ENCODE assay signal across 15 mouse cellular contexts in genomic region chr19:12484210-12484609, GRCm38 (mm10). TPM values are rescaled to one million over a fixed set of nuclear protein-coding genes. Genes with fewer than 3 reads are reported as not detected.
DNase-seq lines count a peak whose midpoint lies in the region; ATAC-seq and TF ChIP-seq lines count a peak whose summit lies in the region.
"Had no signal": no experiment of that assay in that cellular context is flagged by ENCODE, and none has a peak within 500 bp of the region (broad histone marks: within the 10 kb centered on the region; RNA-seq: fewer than 3 reads in every experiment).

No protein-coding gene starts in this region.

- no peak for DNase-seq in gastrocnemius, adult 2 months
- no peak for DNase-seq in gastrocnemius, postnatal 14 days
- peak; percentile 92 for DNase-seq in liver, adult 2 months (ENCODE audit: extremely low read depth, low read depth, low spot score)
- peak; percentile 98 for DNase-seq in adipocyte (ENCODE audit: low spot score)
- no peak for DNase-seq in kidney, postnatal 0 days (ENCODE audit: low spot score)
- DNase-seq in right cerebral cortex, postnatal 36 days (ENCODE audit: low spot score in 2 of 2), result no peak
- DNase-seq in spleen, postnatal 10 days (ENCODE audit: low spot score in 2 of 2), result no peak
- DNase-seq: adrenal gland, postnatal 25 days; B cell, adult 2 months; cerebellum, adult 9-10 months; thymus, postnatal 14 days had no signal

- H3K79me2 ChIP-seq in liver, adult 2 months (ENCODE audit: control insufficient read depth, insufficient read depth, low read length), result no peaks in the 10 kb centered on the region

- no peak for TF ChIP-seq CTCF in gastrocnemius, adult 2 months (IDR thresholded peaks at IDR 0.05)
- no peak for TF ChIP-seq CTCF in liver, adult 2 months (IDR thresholded peaks at IDR 0.05; ENCODE audit: low read depth, low read length)
- TF ChIP-seq CTCF in kidney, postnatal 0 days (IDR thresholded peaks at IDR 0.05; ENCODE audit: low read depth), result no peak

- H3K9ac ChIP-seq in liver, adult 2 months (ENCODE audit: low read depth, low read length), result no peak overlapping the region
- H3K9ac ChIP-seq in liver, embryonic 12.5 days, result no peak overlapping the region
- H3K9ac ChIP-seq in kidney, postnatal 0 days (ENCODE audit: low read depth, low read length), result no peak overlapping the region
- H3K9ac ChIP-seq: limb, embryonic 12.5 days had no signal

- 0 out of 2 replicates have a peak, but pooled peaks cover 7% of the 10 kb centered on the region for H3K36me3 ChIP-seq in liver, adult 2 months (ENCODE audit: control insufficient read depth, insufficient read depth, low read length)
- 0 out of 2 replicates have a peak, but pooled peaks cover 2% of the 10 kb centered on the region for H3K36me3 ChIP-seq in liver, embryonic 12.5 days
- H3K36me3 ChIP-seq in kidney, postnatal 0 days (ENCODE audit: insufficient read depth, low read length), result no peaks in the 10 kb centered on the region; the same call in 1 of the 2 replicates

- H3K27me3 ChIP-seq in liver, adult 2 months (ENCODE audit: control insufficient read depth, insufficient read depth, low read length), result no peaks in the 10 kb centered on the region
- H3K27me3 ChIP-seq in liver, embryonic 12.5 days (replicated peaks), result no peaks in the 10 kb centered on the region
- H3K27me3 ChIP-seq in kidney, postnatal 0 days (ENCODE audit: insufficient read depth, low read length), result no peaks in the 10 kb centered on the region
- H3K27me3 ChIP-seq: limb, embryonic 12.5 days had no signal

- H3K9me3 ChIP-seq in liver, embryonic 12.5 days (replicated peaks), result no peaks in the 10 kb centered on the region
- no peaks in the 10 kb centered on the region for H3K9me3 ChIP-seq in kidney, postnatal 0 days (replicated peaks; ENCODE audit: low read length)
- H3K9me3 ChIP-seq: limb, embryonic 12.5 days had no signal

- 8% methylated on average over 4 of the region's 4 CpGs for WGBS in liver, adult 2 months
- 50% methylated on average over 4 of the region's 4 CpGs for WGBS in liver, embryonic 12.5 days (ENCODE audit: insufficient replicate concordance)
- WGBS in kidney, postnatal 0 days, result 52% methylated on average over 4 of the region's 4 CpGs

- no peak for TF ChIP-seq POLR2A in liver, adult 2 months (IDR thresholded peaks at IDR 0.05; ENCODE audit: extremely low read depth, insufficient read depth, low read length)

- peak overlapping the region; percentile 77 for H3K27ac ChIP-seq in gastrocnemius, adult 2 months
- peak overlapping the region; percentile 61 for H3K27ac ChIP-seq in liver, adult 2 months (replicated peaks; ENCODE audit: insufficient read depth, low read depth, low read length)
- no peak overlapping the region for H3K27ac ChIP-seq in liver, embryonic 12.5 days
- H3K27ac ChIP-seq in kidney, postnatal 0 days, result peak overlapping the region; percentile 68
- H3K27ac ChIP-seq: limb, embryonic 12.5 days had no signal

- no peak overlapping the region for H3K4me2 ChIP-seq in liver, embryonic 12.5 days
- no peak overlapping the region for H3K4me2 ChIP-seq in kidney, postnatal 0 days (ENCODE audit: low read length)
- H3K4me2 ChIP-seq: limb, embryonic 12.5 days had no signal

- intact Hi-C loops in gastrocnemius, adult 2 months (cut with DNase I), result no loop called here
- intact Hi-C loops in gastrocnemius, postnatal 14 days (cut with DNase I; ENCODE audit: low total_unique reads), result no loop called here

- no peak for ATAC-seq in liver, embryonic 12.5 days
- ATAC-seq in kidney, postnatal 0 days (replicated peaks; ENCODE audit: low FRiP score, low read depth), result no peak

- no peak overlapping the region for H3K4me3 ChIP-seq in gastrocnemius, adult 2 months
- no peak overlapping the region for H3K4me3 ChIP-seq in liver, adult 2 months (ENCODE audit: insufficient read depth, low read depth, low read length)
- no peak overlapping the region for H3K4me3 ChIP-seq in liver, embryonic 12.5 days
- no peak overlapping the region for H3K4me3 ChIP-seq in kidney, postnatal 0 days (replicated peaks; ENCODE audit: low read depth, low read length)
- H3K4me3 ChIP-seq: limb, embryonic 12.5 days had no signal

- peaks cover 34% of the 10 kb centered on the region for H3K4me1 ChIP-seq in liver, adult 2 months (ENCODE audit: control insufficient read depth, insufficient read depth, low read length)
- H3K4me1 ChIP-seq in liver, embryonic 12.5 days, result peaks cover 3% of the 10 kb centered on the region; the same call in 1 of the 2 replicates
- H3K4me1 ChIP-seq in kidney, postnatal 0 days (replicated peaks; ENCODE audit: insufficient read depth, low read length), result peaks cover 24% of the 10 kb centered on the region

RNA-seq across cellular contexts. Expression of gene Dtx4, which starts 17.0 kb away (rescaled TPM):
- 1 to 10 TPM; 3.9 to 4.2 TPM for total RNA-seq in gastrocnemius, adult 2 months (2021)
- total RNA-seq in gastrocnemius, postnatal 14 days (2021), result 10 to 100 TPM; 10.1 to 14.1 TPM
- 1.8 and 3.8 TPM in 2 replicates for total RNA-seq in liver, adult 2 months (2014; rRNA removed)
- 6.5 and 7.2 TPM in 2 replicates for polyA plus RNA-seq in liver, adult 2 months (2012; rRNA removed)
- 2.7 and 2.9 TPM in 2 replicates for polyA plus RNA-seq in liver, embryonic 12.5 days (2016; fragmentation: Nextera tagmentation; extraction: Ambion mirVana)
- 5.0 and 5.6 TPM in 2 replicates for polyA plus RNA-seq in kidney, postnatal 0 days (2015; fragmentation: Nextera tagmentation; extraction: Ambion mirVana)

RNA-seq across cellular contexts. Expression of gene Mpeg1, which starts 23.6 kb away (rescaled TPM):
- 1 to 10 TPM in 1 of 2 experiments, under 1 TPM in 1; 0.98 to 1.1 TPM for total RNA-seq in gastrocnemius, adult 2 months (2021)
- 1 to 10 TPM; 1.5 to 1.6 TPM for total RNA-seq in gastrocnemius, postnatal 14 days (2021)
- 27.1 and 30.9 TPM in 2 replicates for total RNA-seq in liver, adult 2 months (2014; rRNA removed)
- 6.1 and 7.4 TPM in 2 replicates for polyA plus RNA-seq in liver, adult 2 months (2012; rRNA removed)
- 0.63 and 0.76 TPM in 2 replicates for polyA plus RNA-seq in liver, embryonic 12.5 days (2016; fragmentation: Nextera tagmentation; extraction: Ambion mirVana)
- polyA plus RNA-seq in kidney, postnatal 0 days (2015; fragmentation: Nextera tagmentation; extraction: Ambion mirVana), result 0.56 and 0.74 TPM in 2 replicates

RNA-seq across cellular contexts. Expression of gene Pfpl, which starts 56.5 kb away (rescaled TPM):
- total RNA-seq in gastrocnemius, adult 2 months (2021), result not detected
- total RNA-seq in gastrocnemius, postnatal 14 days (2021), result not detected
- not detected in 2 replicates for total RNA-seq in liver, adult 2 months (2014; rRNA removed)
- not detected in 2 replicates for polyA plus RNA-seq in liver, adult 2 months (2012; rRNA removed)
- polyA plus RNA-seq in liver, embryonic 12.5 days (2016; fragmentation: Nextera tagmentation; extraction: Ambion mirVana), result not detected in 2 replicates
- polyA plus RNA-seq in kidney, postnatal 0 days (2015; fragmentation: Nextera tagmentation; extraction: Ambion mirVana), result not detected in 2 replicates
- total RNA-seq: adrenal gland, postnatal 25 days; layer of hippocampus, adult 18-20 months; neutrophil, adult 5-6 weeks had no signal
- polyA plus RNA-seq: limb, embryonic 12.5 days had no signal

Comparison
In these comparisons a context has a peak if more than half of its experiments do, and no peak if none do; other contexts are left out.
1. DNase-seq: peak in liver, adult 2 months (single experiment) and adipocyte (single experiment); none in gastrocnemius, adult 2 months (single experiment), gastrocnemius, postnatal 14 days (single experiment), kidney, postnatal 0 days (single experiment), right cerebral cortex, postnatal 36 days (0 of 2) and spleen, postnatal 10 days (0 of 2).
2. RNA of gene Mpeg1, which starts 23.6 kb away (total RNA-seq): 27.1 to 30.9 TPM in liver, adult 2 months; 1.5 to 1.6 TPM in gastrocnemius, postnatal 14 days and 0.98 to 1.1 TPM in gastrocnemius, adult 2 months; every median in the first group is over 10 times any median in the second.